Mouse (Mus musculus): Measurements from ENCODE around the gene Abcb8. TPM values are rescaled to one million over a fixed set of nuclear protein-coding genes. Genes with fewer than 3 reads are reported as not detected.

Gene Abcb8
- polyA plus RNA-seq, 1 experiment from 2014 or later, result 80.3 TPM

Other genes starting within 250 kb of the Abcb8 start
- 12.3 and 15.8 TPM in 2 replicates for gene Nupl2, start 228.7 kb upstream of the Abcb8 start, polyA plus RNA-seq (2015; fragmentation: Nextera tagmentation; extraction: Ambion mirVana)
- gene Kcnh2, start 42.1 kb upstream of the Abcb8 start, polyA plus RNA-seq (2015; fragmentation: Nextera tagmentation; extraction: Ambion mirVana), result 5.9 and 6.5 TPM in 2 replicates
- gene Nos3, start 28.9 kb upstream of the Abcb8 start, polyA plus RNA-seq (2015; fragmentation: Nextera tagmentation; extraction: Ambion mirVana), result 19.7 and 20.3 TPM in 2 replicates
- 1.0 and 1.7 TPM in 2 replicates for gene Atg9b, start 1.5 kb upstream of the Abcb8 start, polyA plus RNA-seq (2015; fragmentation: Nextera tagmentation; extraction: Ambion mirVana)
- gene Asic3, start 19.7 kb downstream of the Abcb8 start, polyA plus RNA-seq (2015; fragmentation: Nextera tagmentation; extraction: Ambion mirVana), result 0.40 and 0.55 TPM in 2 replicates
- 51.1 and 51.5 TPM in 2 replicates for gene Cdk5, start 29.9 kb downstream of the Abcb8 start, polyA plus RNA-seq (2015; fragmentation: Nextera tagmentation; extraction: Ambion mirVana)
- gene Slc4a2, start 30.2 kb downstream of the Abcb8 start, polyA plus RNA-seq (2015; fragmentation: Nextera tagmentation; extraction: Ambion mirVana), result 52.5 and 53.8 TPM in 2 replicates
- gene Fastk, start 51.6 kb downstream of the Abcb8 start, polyA plus RNA-seq (2015; fragmentation: Nextera tagmentation; extraction: Ambion mirVana), result 143 and 147 TPM in 2 replicates
- 29.4 and 32.8 TPM in 2 replicates for gene Tmub1, start 54.2 kb downstream of the Abcb8 start, polyA plus RNA-seq (2015; fragmentation: Nextera tagmentation; extraction: Ambion mirVana)
- 15.0 and 21.0 TPM in 2 replicates for gene Agap3, start 58.5 kb downstream of the Abcb8 start, polyA plus RNA-seq (2015; fragmentation: Nextera tagmentation; extraction: Ambion mirVana)
- gene Gbx1, start 133.5 kb downstream of the Abcb8 start, polyA plus RNA-seq (2015; fragmentation: Nextera tagmentation; extraction: Ambion mirVana), result 0.08 TPM in 1 of 2 replicates, not detected in the other
- gene Asb10, start 147.3 kb downstream of the Abcb8 start, polyA plus RNA-seq (2015; fragmentation: Nextera tagmentation; extraction: Ambion mirVana), result 0.42 and 0.71 TPM in 2 replicates
- gene 4931409K22Rik, start 163.1 kb downstream of the Abcb8 start, polyA plus RNA-seq (2015; fragmentation: Nextera tagmentation; extraction: Ambion mirVana), result 0.16 and 0.41 TPM in 2 replicates
- 118 TPM in 2 replicates for gene Abcf2, start 183.8 kb downstream of the Abcb8 start, polyA plus RNA-seq (2015; fragmentation: Nextera tagmentation; extraction: Ambion mirVana)
- gene Chpf2, start 193.1 kb downstream of the Abcb8 start, polyA plus RNA-seq (2015; fragmentation: Nextera tagmentation; extraction: Ambion mirVana), result 27.1 and 28.3 TPM in 2 replicates
- gene Smarcd3, start 230.7 kb downstream of the Abcb8 start, polyA plus RNA-seq (2015; fragmentation: Nextera tagmentation; extraction: Ambion mirVana), result 24.5 and 25.0 TPM in 2 replicates